Mouse (Mus musculus) neural tube, embryonic 11.5 days (tissue): Measurements from ENCODE around the gene Pdia6. TPM values are rescaled to one million over a fixed set of nuclear protein-coding genes. Genes with fewer than 3 reads are reported as not detected.
A peak's percentile ranks its signal among the peaks of the same experiment; 100 is the strongest.

Source experiments
- ATAC-seq: fragments of 200-750 bp; cut with Nextera tagmentation; 2 replicates; pipeline ENCODE4 v1.8.0; 2017; ENCODE audit warnings: moderate number of reproducible peaks, mild to moderate bottlenecking, moderate TSS enrichment, moderate library complexity; ENCODE audit not compliant: insufficient read depth, low FRiP score, low TSS enrichment
- DNase-seq: peaks from one replicate; pipeline ENCODE4 v3.0.0-alpha.2; 2015; ENCODE audit warnings: low spot score
- H3K27ac ChIP-seq: fragments of 300-500 bp; sonication (generic); 2 replicates; pipeline ENCODE4 v1.5.1; 2014; ENCODE audit warnings: low read depth, mild to moderate bottlenecking, low read length
- H3K27me3 ChIP-seq: fragments of 300-500 bp; sonication (generic); 2 replicates; pipeline ENCODE4 v1.6.1; 2014; ENCODE audit warnings: mild to moderate bottlenecking, low read length, mixed read lengths; ENCODE audit not compliant: control insufficient read depth, insufficient read depth
- H3K36me3 ChIP-seq: fragments of 300-500 bp; sonication (generic); 2 replicates; pipeline ENCODE4 v1.6.1; 2014; ENCODE audit warnings: mild to moderate bottlenecking, low read length, moderate library complexity, mixed read lengths; ENCODE audit not compliant: control insufficient read depth, insufficient read depth
- H3K4me1 ChIP-seq: fragments of 300-500 bp; sonication (generic); 2 replicates; pipeline ENCODE4 v1.6.1; 2014; ENCODE audit warnings: low read length, mixed read lengths; ENCODE audit not compliant: control insufficient read depth, insufficient read depth
- H3K4me2 ChIP-seq: fragments of 300-500 bp; sonication (generic); 2 replicates; pipeline ENCODE4 v1.6.1; 2014; ENCODE audit warnings: low read depth, mild to moderate bottlenecking, moderate library complexity
- H3K4me3 ChIP-seq: fragments of 300-500 bp; sonication (generic); 2 replicates; pipeline ENCODE4 v1.5.1; 2014; ENCODE audit warnings: low read depth, low read length
- H3K9ac ChIP-seq: fragments of 300-500 bp; sonication (generic); 2 replicates; pipeline ENCODE4 v1.6.1; 2014; ENCODE audit warnings: mild to moderate bottlenecking, low read length
- H3K9me3 ChIP-seq: fragments of 300-500 bp; sonication (generic); 2 replicates; pipeline ENCODE4 v1.6.1; 2016; ENCODE audit warnings: low read length; ENCODE audit not compliant: control insufficient read depth
- WGBS: fragments of 180-500 bp; shearing (Covaris S2); extraction: QIAGEN DNeasy Blood & Tissue Kit; methylation state at CpG from one replicate; pipeline ENCODE4 v1.1.7; 2014; 5-methylcytosine and 5-hydroxymethylcytosine counted together
- polyA plus RNA-seq: library from polyadenylated mRNA; unstranded; fragments of >200 nt; fragmentation: Nextera tagmentation; extraction: Ambion mirVana; gene quantifications from 2 replicates; pipeline ENCODE4 v1.2.1, GENCODE M21; 2014

Pdia6 gene
- polyA plus RNA-seq, 1 experiment from 2014 or later, result 586 TPM

DNA sequence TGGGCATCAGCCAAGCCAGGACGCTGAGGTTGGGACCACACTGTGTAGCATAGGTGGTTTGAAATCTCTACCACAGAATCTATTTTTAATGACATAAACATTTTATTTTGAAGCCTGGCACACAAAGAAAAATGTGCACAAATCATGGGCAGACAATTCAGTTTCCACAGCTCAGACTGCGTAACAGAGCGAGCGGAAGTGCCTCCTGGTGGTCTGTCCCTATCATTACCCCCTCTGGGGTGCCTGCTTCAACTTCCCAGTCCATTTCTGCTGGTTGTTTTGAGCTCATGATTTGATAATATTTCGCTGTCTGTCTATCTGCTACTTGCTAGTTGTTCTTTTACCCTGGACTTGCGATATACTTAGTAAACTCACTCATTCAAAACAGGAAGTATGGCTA lies 10.7 kb upstream of the Pdia6 start:
- WGBS, result 85% methylated on average over 6 of the region's 6 CpGs
- no peaks in the 10 kb centered on the region for H3K36me3 ChIP-seq

DNA sequence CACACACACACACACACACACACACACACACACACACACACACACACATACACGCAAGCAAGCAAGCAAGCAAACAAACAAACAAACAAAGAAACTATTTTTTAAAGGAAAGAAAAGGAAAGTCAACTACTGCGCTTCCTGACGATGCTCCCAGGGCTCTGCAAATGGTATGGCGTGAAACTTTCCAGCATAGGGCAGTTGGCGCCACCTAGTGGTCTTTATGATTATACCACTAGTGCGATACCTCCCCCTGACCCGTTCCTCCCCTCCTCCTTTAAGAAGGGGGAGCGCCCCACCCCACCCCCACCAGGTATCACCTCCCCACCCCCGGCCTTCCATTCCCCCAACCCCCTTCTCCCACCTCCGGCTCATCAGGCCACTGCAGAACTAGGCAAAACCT lies 9.4 kb upstream of the Pdia6 start:
- ATAC-seq, result peak; percentile 53; the same call in 1 of the 2 replicates
- 0 out of 2 replicates have a peak, but pooled peaks cover 2% of the 10 kb centered on the region for H3K4me1 ChIP-seq
- WGBS, result 6% methylated on average over 10 of the region's 10 CpGs

More for the DNA sequence above, 10.7 kb upstream of the Pdia6 start:
- Histone ChIP-seq H3K4me1 (0 out of 2 replicates have a peak, but pooled peaks cover 2% of the 10 kb centered on the region), H3K27ac (no peak overlapping the region), H3K4me2 (no peak overlapping the region), H3K9me3 (no peaks in the 10 kb centered on the region), H3K4me3 (no peak overlapping the region), H3K27me3 (no peaks in the 10 kb centered on the region), H3K9ac (no peak overlapping the region)
- DNase-seq (no peak), ATAC-seq (no peak)

DNA sequence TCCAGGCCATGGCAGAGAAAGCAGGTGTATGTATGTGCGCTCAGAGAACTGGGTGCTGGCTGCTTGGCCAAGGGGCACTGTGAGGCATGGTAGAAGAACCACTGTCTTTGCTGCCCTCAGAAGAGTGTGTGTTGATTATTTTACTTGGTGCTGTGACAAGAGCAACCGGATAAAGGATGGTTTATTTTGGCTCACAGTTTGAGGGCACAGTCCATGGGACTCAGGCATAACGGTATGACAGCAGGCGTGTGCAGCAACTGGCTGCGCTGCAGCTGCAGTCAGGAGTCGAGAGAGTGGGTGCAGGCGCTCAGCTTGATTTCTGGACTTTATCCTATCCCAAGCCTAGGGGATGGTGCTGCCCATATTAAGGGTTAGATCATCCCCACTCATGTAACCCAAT lies 7.9 kb upstream of the Pdia6 start:
- no peaks in the 10 kb centered on the region for H3K9me3 ChIP-seq
- no peak for ATAC-seq
- WGBS, result 92% methylated on average over 7 of the region's 7 CpGs
- H3K9ac ChIP-seq, result no peak overlapping the region
- DNase-seq, result no peak
- no peaks in the 10 kb centered on the region for H3K27me3 ChIP-seq
- H3K4me2 ChIP-seq, result no peak overlapping the region
- H3K4me1 ChIP-seq, result no peaks in the 10 kb centered on the region
- H3K36me3 ChIP-seq, result no peaks in the 10 kb centered on the region
- H3K4me3 ChIP-seq, result no peak overlapping the region
- H3K27ac ChIP-seq, result no peak overlapping the region

More for the DNA sequence above, 9.4 kb upstream of the Pdia6 start:
- Histone ChIP-seq H3K4me2 (no peak overlapping the region), H3K4me3 (no peak overlapping the region), H3K9me3 (no peaks in the 10 kb centered on the region), H3K27me3 (no peaks in the 10 kb centered on the region), H3K27ac (no peak overlapping the region), H3K9ac (no peak overlapping the region), H3K36me3 (no peaks in the 10 kb centered on the region)
- DNase-seq, result peak; percentile 46

DNA sequence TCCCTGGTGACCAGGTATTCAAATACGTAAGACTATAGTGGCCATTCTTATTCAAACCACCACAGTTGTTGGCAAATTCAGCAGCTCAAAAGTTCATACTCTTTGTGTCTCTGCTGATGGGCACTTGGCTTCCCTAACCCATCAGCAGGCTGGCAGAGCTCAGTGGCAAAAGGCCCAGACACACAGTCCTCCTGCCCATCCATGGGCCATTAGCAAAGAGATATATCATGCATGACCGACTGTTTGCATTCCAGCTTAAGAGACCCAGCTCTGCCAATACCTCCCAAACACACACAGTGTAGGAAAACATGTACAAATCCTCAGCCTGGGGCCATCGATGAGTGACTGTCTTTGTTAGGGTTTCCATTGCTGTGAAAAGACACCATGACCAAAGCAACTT lies 5.3 kb upstream of the Pdia6 start:
- Histone ChIP-seq H3K4me2 (no peak overlapping the region), H3K9me3 (no peaks in the 10 kb centered on the region), H3K36me3 (no peaks in the 10 kb centered on the region), H3K4me1 (no peaks in the 10 kb centered on the region), H3K27ac (no peak overlapping the region), H3K4me3 (no peak overlapping the region), H3K27me3 (no peaks in the 10 kb centered on the region), H3K9ac (no peak overlapping the region)
- DNase-seq, result no peak
- ATAC-seq, result no peak
- 97% methylated on average over 3 of the region's 3 CpGs for WGBS

DNA sequence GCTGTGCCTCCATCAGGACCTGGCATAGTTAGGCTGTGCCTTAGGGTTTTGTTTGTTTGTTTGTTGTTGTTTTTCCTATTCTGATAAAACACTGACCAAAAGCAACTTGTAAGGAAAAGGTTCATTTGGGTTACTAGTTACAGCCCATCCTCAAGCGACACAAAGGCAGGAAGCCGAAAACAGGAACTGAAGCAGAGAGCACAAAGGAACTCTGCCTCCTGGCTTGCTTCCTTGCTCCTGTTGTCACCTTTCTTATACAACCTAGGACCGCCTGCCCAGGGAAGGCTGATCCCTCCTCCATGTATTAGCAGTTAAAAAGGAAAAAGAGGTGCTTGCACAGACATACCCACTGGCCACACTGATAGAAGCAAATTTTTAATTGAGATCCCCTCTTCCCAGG lies 2.5 kb upstream of the Pdia6 start:
- no peak overlapping the region for H3K4me2 ChIP-seq
- ATAC-seq (no peak), DNase-seq (no peak)
- no peaks in the 10 kb centered on the region for H3K27me3 ChIP-seq
- WGBS, result 75% methylated on average over 3 of the region's 3 CpGs
- H3K27ac ChIP-seq, result no peak overlapping the region
- no peaks in the 10 kb centered on the region for H3K9me3 ChIP-seq
- no peaks in the 10 kb centered on the region for H3K36me3 ChIP-seq
- H3K4me1 ChIP-seq, result peaks cover 7% of the 10 kb centered on the region; the same call in 1 of the 2 replicates
- no peak overlapping the region for H3K9ac ChIP-seq
- no peak overlapping the region for H3K4me3 ChIP-seq

DNA sequence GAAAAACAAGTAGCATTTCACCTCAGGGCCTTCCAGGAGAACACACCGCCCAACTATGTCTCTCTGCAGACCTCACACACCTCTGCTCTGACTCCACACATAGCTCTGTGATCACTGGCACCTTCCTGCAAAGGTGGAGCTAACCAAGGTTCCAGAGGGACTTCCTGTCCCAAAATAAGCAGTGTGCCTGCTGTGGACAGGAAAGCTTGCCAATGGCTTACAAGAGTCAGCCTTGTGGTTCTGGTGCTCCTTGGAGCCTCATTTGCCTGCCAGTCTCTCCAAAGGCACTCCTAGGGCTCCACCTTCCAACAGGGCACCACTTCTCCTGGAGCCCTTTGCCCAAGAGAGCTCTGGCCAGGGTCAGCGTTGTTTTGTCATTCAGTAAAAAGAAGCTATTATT lies 1.5 kb upstream of the Pdia6 start:
- WGBS, result 89% methylated on average over 2 of the region's 2 CpGs
- DNase-seq (no peak), ATAC-seq (no peak)
- Histone ChIP-seq H3K27me3 (no peaks in the 10 kb centered on the region), H3K9ac (no peak overlapping the region), H3K36me3 (no peaks in the 10 kb centered on the region), H3K27ac (no peak overlapping the region), H3K4me3 (no peak overlapping the region), H3K4me1 (peaks cover 7% of the 10 kb centered on the region; the same call in 1 of the 2 replicates), H3K9me3 (no peaks in the 10 kb centered on the region), H3K4me2 (no peak overlapping the region)

DNA sequence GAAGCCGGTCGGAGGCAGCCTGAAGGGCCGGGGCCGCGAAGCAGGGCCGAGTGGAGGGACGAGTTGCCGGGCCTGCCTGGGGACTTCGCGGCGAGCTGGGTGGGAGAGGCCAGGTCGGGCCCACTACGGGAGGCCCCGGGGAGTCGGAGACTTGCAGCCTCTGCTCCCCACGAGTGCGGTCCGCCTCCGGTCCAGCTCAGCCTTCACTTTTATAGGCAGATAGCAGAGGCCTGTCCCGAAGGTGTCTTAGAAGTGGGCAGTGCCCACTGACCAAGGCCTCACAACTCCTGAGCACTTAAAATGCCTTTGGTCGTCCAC lies 287 bp downstream of the Pdia6 start:
- Histone ChIP-seq H3K9ac (peak overlapping the region; percentile 70), H3K36me3 (peaks cover 7% of the 10 kb centered on the region), H3K4me3 (peak overlapping the region; percentile 60), H3K27ac (peak overlapping the region; percentile 66), H3K4me2 (peak overlapping the region; percentile 72), H3K4me1 (peaks cover 7% of the 10 kb centered on the region; the same call in 1 of the 2 replicates), H3K9me3 (no peaks in the 10 kb centered on the region), H3K27me3 (no peaks in the 10 kb centered on the region)
- DNase-seq (no peak), ATAC-seq (peak; percentile 70)
- WGBS, result 0% methylated on average over 21 of the region's 21 CpGs

DNA sequence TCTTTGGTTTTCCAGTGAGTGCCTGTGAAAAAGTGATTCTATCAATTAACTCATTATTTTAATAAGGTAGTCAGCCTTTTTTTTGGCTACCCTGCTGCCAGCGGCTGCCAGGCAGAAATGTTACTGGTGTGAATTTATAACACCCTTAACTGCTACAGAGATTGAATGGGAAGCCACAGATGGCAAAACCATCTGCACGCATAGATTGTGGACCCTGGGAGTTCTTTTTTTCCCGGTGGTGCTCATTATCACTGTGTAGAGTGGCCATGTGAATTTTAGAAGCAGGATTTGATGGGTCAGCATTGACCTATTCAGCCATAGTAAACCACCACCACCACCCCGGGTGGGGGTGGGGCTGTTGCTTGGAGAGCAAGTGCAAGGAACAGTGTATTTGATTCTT lies 971 bp downstream of the Pdia6 start:
- H3K27ac ChIP-seq, result no peak overlapping the region
- peaks cover 12% of the 10 kb centered on the region for H3K36me3 ChIP-seq
- peak overlapping the region; percentile 60 for H3K4me3 ChIP-seq
- H3K4me1 ChIP-seq, result peaks cover 7% of the 10 kb centered on the region; the same call in 1 of the 2 replicates
- H3K27me3 ChIP-seq, result no peaks in the 10 kb centered on the region
- ATAC-seq (no peak), DNase-seq (no peak)
- H3K4me2 ChIP-seq, result peak overlapping the region; percentile 72
- H3K9ac ChIP-seq, result peak overlapping the region; percentile 70
- no peaks in the 10 kb centered on the region for H3K9me3 ChIP-seq
- 8% methylated on average over 4 of the region's 4 CpGs for WGBS

DNA sequence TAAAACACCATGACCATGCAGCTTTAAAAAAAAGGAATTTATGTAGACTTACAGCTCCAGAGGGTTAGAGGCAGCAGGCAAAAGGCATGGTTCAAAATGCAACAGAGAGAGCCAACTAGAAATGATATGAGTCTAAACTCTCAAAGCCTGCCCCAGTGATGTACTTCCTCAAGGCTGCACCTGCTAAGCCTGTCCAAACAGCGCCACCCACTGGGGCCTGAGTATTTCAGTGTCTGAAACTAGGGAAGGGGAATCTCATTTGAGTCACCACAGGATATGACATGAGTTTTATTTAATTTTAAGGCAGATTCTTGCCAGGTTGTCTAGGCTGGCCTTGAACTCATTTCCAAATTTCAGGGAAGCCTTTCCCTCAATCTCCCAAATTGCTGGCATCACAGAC lies 4.9 kb downstream of the Pdia6 start:
- Histone ChIP-seq H3K9ac (no peak overlapping the region), H3K4me1 (peaks cover 7% of the 10 kb centered on the region; the same call in 1 of the 2 replicates), H3K4me3 (no peak overlapping the region), H3K9me3 (no peaks in the 10 kb centered on the region), H3K36me3 (peaks cover 26% of the 10 kb centered on the region), H3K27me3 (no peaks in the 10 kb centered on the region), H3K4me2 (no peak overlapping the region), H3K27ac (no peak overlapping the region)
- 90% methylated on average over 1 of the region's 1 CpGs for WGBS
- ATAC-seq (no peak), DNase-seq (peak; percentile 34)
